Mouse (Mus musculus) embryonic fibroblast, embryonic 13.5 days (primary cell): ENCODE measurements around the gene Gm45623.

Experiments
- CTCF ChIP-seq: IDR thresholded peaks from 2 replicates; pipeline ENCODE4 v1.5.1; 2011; ENCODE audit warnings: mild to moderate bottlenecking, control low read depth, low read length, moderate library complexity, borderline replicate concordance; ENCODE audit not compliant: insufficient read depth
- POLR2A ChIP-seq: IDR thresholded peaks from 2 replicates; pipeline ENCODE4 v1.6.1; 2011; ENCODE audit warnings: low read depth, mild to moderate bottlenecking, control low read depth, low read length, moderate library complexity

DNA sequence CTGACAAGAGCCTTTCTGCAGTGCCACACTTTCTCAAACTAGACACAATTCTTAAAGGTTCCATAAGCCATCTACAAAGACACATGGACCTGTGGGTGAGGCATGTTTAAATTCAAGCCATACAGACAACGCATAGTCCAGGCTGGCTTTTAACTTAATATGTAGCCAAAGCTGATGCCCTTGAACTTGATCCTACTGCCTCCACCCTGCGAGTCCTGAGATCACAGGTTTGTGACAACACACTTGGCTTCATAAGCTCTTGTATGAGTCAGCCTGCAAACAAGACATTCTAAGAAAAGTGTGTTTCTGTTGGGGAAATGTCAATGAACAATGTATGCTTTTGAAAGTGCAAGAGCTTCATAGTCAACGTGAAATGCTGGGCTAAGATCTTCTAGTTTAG is 39.2 kb upstream of the Gm45623 start:
- TF ChIP-seq CTCF (no peak), POLR2A (no peak)
